Mouse (Mus musculus) liver, postnatal 0 days (tissue): Measurements from ENCODE around the gene Eci2.
"Not testable (repeated sequence)": the region's sequence is repeated elsewhere in the genome, so short reads cannot be mapped to it uniquely, and the experiment has no call there.

Source experiments
- CTCF ChIP-seq: sonication (generic); IDR thresholded peaks from 2 replicates; pipeline ENCODE4 v1.5.1; 2016; ENCODE audit warnings: antibody characterized with exemption, low read depth
- EP300 ChIP-seq: IDR thresholded peaks from 2 replicates; pipeline ENCODE4 v1.6.1; 2016; ENCODE audit warnings: antibody characterized with exemption, low read depth, mild to moderate bottlenecking

- not testable (repeated sequence) for TF ChIP-seq CTCF, EP300
Measured at GRCm38 (mm10) chr13:34951437-34951836, 75.5 kb downstream of the Eci2 start.
